Mouse (Mus musculus) 3T3-L1 (cell line): Measurements from ENCODE around the gene Auts2.
A peak's percentile ranks its signal among the peaks of the same experiment; 100 is the strongest.

Source experiments
- DNase-seq: peaks from one replicate; pipeline ENCODE4 v3.0.0-alpha.2; 2015; ENCODE audit warnings: low read depth, low spot score

Gene Auts2

DNA sequence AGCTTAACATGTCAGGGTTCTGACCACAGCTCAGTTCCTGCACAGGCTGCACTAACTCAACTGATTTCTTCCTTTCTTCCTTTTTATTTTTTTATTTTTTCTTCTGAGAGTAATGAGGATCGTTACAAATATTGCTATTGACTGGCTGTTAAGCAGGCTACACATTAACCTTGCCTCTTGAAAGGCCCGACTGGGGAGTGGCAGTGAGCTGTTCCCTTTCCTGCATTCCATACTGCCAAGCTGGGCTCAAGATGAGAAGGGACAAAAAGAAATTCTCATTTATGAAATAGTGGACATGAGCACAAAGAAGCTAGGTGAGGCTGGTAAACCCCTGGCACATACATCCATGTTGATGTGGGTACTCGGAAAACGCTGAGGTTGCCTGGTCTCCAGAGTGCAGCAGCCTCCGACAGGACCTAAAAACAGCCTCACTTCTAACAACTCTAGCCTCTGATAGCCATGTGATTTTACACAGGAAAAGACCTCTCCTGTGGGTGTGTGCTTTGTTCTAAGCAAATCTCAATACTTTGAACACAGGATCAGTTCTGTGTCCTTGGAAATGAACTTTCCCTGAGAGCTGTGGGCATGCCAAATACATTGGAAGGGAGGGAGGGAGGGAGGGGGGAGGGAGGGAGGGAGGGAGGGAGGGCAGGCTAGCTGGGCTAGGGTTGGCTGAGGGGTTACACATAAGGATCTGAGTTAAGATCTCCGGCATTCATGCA lies 707.0 kb downstream of the Auts2 start:
- no peak for DNase-seq

DNA sequence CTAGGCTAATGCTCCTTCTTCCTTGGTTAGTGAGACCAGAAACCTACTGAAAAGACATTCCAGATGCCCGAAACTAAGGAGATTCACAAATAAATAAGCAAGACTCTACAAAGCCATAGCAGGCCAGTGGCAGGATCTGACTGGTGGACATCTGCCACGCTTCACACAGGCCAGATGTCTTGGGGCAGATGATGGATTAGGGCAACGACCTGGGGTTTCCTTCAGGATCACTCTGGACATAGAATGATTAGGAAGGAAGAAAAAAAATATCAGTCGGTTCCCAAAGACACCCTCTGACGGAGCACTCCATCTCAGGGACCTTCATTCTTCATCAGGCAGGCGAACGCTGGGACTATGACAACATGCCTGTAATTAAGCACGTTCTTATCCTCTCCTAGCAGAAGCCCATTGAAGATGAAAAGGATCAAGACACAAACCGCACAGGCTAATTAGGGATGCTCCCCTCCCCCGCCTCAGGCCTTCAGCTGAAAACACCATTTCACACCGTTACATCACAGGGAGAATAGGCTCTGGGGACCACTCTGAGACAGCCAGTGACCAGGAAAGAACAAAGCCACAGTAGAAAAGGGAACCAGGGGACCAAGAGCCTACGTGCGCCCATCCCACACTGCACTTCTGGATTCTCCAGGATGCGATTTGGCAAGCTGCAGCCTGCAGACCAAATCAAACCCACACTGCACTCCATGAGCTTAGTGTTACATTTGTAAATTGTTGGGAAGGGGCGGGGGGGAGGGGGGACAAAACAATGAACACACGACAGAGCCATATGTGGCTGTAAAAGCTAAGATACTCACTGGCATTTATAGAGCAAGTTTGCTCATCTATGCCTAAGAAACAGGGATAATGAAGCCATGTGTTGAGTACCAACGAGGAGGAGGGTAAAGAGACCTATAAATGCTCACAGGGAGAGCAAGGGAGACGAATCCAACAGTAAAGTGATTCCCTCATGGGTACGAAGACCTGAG lies 710.0 kb downstream of the Auts2 start:
- DNase-seq, result no peak

DNA sequence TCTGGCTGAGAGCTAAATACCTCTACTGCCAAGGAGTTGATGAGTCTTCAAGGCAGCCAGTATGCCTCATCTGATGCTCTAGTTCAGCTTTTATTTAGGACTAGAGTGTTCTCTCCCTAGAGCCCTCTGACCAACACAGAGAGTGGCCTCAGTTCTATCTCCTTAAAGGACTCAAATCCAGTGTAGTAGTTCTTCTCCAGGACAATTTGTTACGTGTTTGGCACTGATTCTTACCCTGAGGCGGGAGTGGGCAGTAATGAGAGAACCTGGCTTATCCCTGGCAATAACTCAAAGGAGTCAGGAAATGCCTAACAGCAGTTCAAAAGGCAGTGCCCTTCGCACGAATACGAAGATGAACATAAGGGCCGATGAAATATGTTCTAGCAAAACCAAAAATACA lies 713.0 kb downstream of the Auts2 start:
- DNase-seq, result no peak

DNA sequence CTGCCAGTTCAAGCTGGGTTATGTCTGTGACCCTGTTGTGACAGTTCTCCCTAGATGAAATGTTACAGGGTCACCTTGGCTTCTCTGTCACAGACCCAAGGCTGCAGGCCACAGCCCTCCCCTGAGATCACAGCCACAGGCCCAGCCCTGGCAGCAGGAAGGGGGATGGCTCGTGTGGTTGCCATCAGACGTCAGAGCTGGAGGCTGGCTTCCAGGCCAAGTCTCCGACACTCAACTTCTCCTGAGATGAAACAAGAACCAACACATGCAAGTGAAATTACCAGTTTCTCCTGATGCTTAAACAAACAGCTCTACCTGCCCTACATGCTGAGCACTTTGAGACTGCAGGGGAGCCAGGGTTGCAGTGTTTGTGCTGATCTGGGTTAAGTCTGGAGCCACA lies 713.9 kb downstream of the Auts2 start:
- DNase-seq, result no peak

DNA sequence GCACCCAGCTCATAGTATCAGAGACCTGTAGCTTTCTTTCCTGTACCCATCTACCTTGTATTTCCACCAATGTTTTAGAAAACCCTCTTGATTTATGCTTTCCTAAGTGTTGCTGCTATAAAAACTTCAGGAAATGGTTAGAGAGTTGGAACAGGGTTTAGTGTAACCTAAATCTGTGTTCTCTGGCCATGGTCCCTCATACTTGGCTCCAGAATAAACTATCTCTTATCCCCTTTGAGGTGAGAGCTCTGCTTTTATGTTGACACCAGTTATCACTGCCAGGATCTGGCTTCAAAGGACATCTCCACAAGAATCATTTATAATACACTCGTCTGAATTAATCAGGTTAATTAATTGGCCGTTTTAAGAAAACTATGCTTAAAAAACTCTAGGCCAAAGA lies 714.5 kb downstream of the Auts2 start:
- no peak for DNase-seq

DNA sequence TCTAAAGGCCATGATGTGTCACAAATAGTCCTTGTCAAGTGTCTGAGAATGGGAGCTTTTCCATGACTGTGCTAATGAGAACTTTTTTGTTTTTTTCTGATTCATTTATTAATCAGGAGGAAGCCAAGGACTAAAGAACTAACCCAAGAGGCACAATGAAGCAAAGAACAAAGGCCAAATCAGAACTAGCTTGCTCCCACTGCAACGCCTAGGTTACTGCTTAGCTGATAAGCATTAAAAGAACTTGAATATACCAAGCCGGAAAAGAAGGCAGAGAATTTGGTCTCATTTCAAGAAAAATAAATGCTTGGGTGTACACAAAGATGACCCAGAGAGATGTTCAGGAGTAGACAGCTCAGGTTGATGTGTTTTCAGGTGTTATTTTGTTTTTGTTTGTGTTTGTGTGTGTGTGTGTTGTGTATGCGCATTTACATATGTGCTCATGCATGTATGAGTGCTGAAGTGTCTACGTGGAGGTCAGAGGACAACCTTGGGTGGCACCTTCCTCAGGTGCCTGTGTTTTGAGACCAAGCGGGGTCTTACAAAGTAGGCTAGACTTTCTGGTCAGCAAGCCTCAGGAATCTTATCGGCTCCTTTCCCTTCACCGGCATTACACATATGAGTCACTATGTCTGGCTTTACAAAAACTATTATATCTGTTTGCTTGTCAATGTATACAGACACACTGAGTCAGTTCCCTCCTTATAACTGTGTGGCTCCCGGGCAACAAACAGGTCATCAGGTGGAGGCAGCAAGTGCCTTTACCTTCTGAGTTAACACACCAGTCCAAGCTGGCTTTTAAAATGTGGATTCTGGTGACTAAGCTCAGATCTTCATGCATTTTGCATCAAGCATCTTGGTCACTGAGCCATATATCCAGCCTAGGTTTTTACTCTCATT lies 716.5 kb downstream of the Auts2 start:
- no peak for DNase-seq

DNA sequence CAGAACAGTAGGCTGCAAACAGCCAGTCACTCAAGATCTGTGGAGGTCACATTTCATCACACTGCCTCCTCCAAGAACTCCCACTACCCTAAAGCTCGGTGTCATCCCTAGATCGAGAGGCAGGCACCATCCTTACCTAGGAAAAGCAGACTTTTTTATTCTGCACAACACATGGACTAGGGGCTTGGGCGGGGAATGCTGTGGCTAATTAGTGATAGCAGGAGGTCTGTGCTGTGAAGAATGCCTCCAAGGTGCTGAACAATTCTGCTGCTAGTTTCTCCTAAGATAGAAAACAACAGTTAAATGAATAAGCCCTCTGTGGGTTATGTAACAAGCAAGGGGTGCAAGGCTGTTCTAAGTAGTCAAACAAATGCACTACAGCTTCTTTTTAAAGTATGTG lies 717.7 kb downstream of the Auts2 start:
- no peak for DNase-seq

DNA sequence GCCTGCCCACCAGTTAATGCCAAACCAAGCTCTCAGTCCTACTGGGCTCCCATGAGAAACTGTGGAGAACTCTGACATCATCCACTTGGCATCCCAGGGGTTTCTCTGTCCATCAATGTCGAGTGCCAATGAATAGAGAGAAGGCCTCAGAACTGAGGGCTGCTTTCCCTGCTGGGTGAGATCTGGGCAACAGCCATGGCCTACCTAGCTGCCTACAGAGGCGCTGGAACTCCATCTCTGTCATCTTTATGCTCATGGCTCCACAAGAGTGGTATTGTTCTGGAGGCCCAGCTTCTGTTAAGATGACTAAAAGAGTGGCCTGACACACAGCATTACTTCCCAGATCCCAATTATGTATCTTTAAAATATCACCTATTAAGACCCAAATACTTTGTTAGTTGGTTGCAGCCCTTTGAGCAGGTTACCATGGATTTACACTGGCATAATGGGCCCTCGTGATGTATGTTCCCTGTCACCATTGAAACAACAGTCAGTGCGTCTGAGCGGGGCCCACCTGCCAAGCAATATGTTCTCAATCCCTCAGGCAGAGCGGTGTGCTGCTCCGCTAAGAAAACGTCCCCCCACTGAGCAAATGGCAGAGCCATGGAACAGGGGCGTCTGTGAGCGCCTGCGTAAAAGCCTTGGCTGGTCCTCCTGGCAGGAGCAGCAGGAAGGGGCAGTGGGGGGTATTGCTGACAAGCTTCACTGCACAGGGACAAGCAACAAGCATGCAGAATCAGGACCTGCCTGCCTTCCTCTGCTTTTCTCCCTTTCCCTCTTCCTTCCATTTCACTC lies 718.8 kb downstream of the Auts2 start:
- DNase-seq, result no peak

DNA sequence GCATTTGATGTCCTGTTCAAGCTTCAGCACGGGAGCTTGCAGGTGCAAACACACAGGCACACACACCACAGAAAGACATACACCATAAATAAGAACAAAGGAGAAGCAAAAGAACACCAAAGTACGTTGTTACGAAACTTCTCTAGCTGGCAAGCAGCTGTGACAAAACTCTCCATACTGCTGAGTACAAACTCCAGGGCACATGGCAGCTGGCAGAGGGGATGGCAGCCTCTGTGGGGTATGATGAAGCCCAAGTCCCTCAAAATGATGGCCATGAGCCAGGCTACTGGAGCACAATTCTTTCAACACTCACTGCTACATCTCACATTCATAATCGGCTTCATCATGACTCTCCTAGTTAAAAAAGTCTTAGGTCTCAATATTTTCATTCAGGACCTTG lies 721.7 kb downstream of the Auts2 start:
- DNase-seq, result no peak

DNA sequence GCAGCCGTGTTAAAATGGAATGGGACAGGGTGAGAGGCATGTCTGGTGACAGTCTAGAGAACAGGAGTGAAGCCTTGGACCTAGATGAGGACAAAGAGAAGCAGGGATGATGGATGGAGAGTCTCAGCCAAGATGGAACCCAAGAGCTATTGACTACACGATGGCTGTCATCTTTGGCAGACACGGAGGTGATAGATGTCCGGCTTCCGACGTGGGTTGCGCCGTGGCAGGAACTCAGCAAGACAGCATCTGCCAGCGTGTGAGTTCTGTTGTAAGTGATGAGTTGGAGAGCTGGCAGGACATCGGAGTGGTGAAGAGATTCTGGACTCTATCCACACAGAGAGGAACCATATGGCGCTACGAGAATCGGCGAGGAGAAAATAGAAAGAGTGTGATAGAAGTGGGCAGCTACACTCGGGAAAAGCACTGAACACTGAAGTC lies 723.9 kb downstream of the Auts2 start:
- no peak for DNase-seq

DNA sequence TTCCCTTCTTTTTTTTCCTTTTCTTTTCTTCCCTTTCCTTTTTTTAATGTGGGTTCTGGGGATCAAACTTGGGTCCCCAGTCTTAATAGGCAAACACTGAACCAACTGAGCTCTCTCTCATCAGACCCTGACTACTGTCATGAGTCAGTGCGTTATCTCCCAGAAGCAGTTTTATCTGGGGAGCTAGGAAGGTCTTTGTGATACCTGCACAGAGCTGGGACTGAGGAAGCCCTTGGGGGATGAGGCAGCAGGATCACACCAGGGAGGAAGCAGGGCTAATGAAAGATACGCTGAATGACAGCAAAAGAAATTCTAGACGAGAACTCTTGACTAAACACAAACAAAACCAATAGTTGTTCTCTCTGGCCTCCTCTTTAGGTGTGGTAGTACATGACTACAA lies 727.6 kb downstream of the Auts2 start:
- DNase-seq, result no peak

DNA sequence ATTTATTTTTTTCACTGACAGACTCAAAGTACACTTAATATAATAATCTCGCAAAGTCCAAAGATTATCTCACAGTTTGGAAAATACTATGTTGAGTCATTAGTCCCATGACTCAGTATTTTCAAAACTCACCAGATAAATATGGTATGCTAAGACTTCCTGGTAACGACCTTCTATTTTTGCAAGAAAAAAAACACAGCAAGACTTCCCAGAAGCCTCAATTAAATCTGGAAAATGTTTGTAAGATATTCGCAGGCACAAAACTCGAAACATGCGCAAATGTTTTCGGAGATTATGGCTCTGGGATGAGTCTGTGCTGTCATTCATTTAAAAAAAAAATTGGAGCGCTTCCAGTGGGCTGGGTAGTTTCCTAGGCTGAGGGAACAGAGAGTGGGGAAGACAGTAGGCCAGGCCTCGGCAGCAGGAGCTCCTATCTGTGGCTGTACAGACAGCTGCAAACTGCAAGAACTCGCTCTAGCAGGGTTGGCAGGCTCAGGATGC lies 728.6 kb downstream of the Auts2 start:
- DNase-seq, result peak; percentile 50

DNA sequence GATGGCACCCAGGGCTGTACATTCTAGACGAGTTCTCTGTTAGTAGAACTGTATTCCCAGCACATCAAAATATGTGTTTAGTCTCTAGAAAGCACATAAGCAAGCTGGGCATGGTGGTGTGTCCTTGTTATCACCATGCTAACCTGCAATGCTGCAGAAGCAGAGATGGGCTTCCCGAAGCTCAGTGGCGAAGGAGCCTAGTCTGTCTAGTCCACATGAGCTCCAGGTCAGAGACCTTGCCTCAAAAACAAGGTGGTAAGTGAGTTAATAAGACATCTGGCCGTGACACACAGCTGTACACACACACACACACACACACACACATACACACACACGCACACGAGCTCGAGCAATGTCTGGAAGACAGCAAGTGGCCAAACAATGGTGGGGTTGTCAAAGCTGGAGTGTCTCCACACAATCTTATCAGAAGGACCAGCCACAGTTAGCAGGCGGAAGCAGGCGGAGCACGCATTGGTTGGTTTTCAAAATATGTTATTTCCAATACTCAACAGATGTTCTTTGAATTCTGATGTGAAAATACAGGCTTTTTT lies 729.1 kb downstream of the Auts2 start:
- DNase-seq, result peak; percentile 5

DNA sequence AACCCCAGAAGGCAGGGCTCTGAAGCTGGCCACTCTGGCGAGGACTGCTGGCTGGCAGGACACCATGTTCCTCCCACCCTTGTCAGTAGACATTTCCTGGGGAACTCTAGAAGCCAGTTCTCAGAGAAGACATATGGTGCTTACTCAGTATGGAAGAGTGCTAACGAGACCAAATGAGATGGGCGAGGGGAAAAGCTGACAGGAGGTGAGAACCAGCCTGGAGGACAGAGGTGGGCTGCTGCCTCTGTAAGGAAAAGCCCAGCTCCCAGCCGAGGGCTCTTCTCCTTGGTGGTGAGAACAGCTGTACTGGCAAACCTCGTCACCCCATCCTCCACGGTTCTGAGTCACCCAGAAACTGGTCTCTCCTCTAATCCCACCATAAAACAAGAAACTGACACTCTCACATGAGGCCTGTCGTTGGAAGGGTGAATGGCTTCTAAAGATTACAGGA lies 729.8 kb downstream of the Auts2 start:
- DNase-seq, result no peak

DNA sequence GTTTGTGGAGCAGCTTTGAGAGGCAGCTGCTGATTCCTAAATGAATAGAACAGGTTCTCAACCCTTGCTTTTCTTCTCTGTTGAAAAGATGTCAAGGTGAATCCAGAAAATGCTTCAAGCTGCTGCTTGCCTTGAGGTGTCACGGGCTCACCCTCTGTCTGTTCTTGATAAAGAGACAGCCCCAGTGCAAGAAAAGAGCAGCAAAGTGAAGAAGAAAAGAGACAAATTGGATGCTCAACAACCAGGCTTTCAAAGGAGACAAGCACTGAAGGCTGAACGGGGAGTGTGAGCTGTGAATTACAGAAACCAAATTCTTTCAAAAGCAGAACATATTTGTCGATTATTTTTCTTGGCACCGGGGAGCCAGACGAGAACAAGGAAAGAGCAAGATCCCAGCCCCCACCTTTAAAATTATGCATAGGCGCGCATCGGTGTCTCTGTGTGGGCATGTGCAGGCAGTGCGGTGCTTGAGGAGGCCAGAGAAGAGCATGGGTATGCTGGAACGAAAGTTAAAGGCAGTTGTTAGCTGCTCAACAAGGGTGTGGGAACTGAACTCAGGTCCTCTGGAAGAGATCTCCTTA lies 730.6 kb downstream of the Auts2 start:
- no peak for DNase-seq

DNA sequence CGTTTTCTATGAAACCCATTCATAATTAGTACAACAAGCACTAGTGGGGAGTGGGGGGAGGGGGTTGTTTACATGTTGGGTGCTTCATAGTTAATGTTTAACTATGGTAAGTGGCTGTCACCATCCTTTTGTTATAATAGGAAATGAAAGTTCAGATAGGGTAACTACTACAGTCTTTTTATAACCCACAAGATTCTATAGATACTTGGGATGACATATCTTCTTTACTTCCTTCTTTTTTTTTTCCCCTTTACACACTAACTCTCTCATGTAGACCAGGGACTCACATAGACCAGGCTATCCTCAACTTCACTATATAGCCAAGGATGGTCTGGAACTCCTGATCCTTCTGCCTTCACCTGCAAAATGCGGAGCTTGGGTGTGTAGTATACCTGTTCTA lies 736.8 kb downstream of the Auts2 start:
- no peak for DNase-seq

DNA sequence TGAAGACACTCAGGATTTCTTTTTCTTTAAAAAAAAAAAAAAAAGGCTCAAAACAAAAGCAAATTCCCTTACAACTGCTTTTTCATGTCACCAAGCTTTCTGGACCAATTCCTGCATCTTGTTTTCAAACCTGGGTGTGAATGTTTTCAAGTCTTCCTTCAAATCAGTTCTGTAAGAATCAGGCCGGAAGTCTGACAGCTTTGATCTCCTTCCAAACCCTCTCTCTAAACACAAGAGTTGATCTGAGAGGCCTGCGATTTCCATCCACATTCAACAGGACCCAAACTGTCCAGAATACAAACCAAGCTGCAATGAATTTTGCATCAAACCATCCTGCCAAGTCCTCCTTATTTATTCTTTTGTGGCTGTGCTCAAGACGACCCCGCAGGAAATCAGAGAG lies 737.9 kb downstream of the Auts2 start:
- no peak for DNase-seq

DNA sequence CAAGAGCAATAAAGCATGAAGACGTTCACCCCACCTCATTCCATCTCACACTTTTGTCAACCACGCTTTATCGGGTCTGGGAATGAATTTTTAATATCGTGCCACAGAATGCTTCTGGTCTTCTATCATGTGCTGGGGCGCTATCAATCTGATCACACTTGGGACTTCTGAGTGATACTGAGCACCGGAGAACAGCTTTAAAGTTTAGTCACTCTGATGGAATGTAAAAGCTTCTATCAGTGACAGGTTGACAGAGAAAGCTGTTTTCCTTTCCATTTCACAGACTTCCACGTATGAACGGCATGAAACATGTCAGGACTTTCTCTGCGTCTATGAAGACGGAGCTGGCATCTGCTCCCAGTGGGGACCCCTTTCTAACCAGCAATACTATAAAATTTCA lies 739.5 kb downstream of the Auts2 start:
- no peak for DNase-seq

DNA sequence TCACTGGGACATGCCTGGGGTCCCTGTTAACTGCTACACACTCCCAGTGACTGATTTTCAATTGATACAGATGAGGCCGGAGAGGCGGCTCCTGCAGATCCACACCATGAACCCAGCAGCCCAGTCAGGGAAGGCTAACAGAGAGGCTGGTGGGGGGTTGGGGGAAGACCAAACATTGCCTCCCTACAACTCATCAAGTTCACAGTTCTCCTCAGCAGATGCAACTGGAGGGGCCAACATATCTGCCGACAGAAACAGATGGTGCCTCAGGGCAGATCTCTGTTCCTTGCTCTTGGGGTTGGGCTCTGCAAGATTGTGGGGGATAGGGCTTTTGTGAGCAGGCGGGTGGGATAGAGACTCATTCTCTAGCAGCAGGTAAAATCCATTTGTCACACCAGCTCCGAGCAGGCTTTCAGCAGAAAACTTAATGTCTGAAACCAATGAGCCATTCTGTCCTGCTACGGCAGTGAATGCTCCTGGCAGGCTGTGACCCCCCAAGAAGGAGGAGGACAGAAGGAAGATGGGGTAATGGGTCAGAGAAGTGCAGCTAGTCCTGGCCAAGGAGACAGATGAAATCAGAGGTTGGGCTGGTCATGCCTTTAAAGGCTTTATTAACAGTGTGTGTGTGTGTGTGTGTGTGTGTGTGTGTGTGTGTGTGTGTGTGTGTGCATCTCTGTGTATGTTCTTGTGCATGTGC lies 740.7 kb downstream of the Auts2 start:
- DNase-seq, result no peak
